Mouse (Mus musculus) myocyte (in vitro differentiated cells): ENCODE results near the gene Osmr.

Source experiments
- E2F4 ChIP-seq: IDR thresholded peaks from one replicate; pipeline ENCODE4 v1.6.1; 2011; ENCODE audit warnings: mild to moderate bottlenecking, control low read depth, moderate library complexity; ENCODE audit not compliant: insufficient read depth
- MAX ChIP-seq: IDR thresholded peaks from one replicate; pipeline ENCODE4 v1.6.1; 2011; ENCODE audit warnings: low read depth, mild to moderate bottlenecking, control low read depth
- MYOD1 ChIP-seq, 3 experiments: IDR thresholded peaks; one replicate each; pipeline ENCODE4 v1.6.1; 2011; ENCODE audit warnings: control low read depth in 2 of 3, low read depth in 2 of 3, mild to moderate bottlenecking in 2 of 3, moderate library complexity in 1 of 3; ENCODE audit not compliant: insufficient read length in 2 of 3, control insufficient read depth in 1 of 3
- MYOG ChIP-seq, 3 experiments: IDR thresholded peaks; one replicate each; pipeline ENCODE4 v1.6.1; 2011; ENCODE audit warnings: control low read depth in 2 of 3, low read depth in 2 of 3, mild to moderate bottlenecking in 2 of 3; ENCODE audit not compliant: insufficient read length in 2 of 3, control insufficient read depth in 1 of 3, insufficient read depth in 1 of 3
- POLR2A ChIP-seq: IDR thresholded peaks from one replicate; pipeline ENCODE4 v1.6.1; 2011; ENCODE audit warnings: low read depth, mild to moderate bottlenecking, control low read depth, moderate library complexity; ENCODE audit not compliant: insufficient read length
- SRF ChIP-seq: IDR thresholded peaks from one replicate; pipeline ENCODE4 v1.6.1; 2011; ENCODE audit warnings: low read depth; ENCODE audit not compliant: control insufficient read depth, insufficient read length
- TCF12 ChIP-seq: IDR thresholded peaks from one replicate; pipeline ENCODE4 v1.6.1; 2011; ENCODE audit warnings: mild to moderate bottlenecking, control low read depth; ENCODE audit not compliant: poor library complexity, insufficient read depth, severe bottlenecking
- TCF3 ChIP-seq: IDR thresholded peaks from one replicate; pipeline ENCODE4 v1.6.1; 2011; ENCODE audit warnings: low read depth, control low read depth; ENCODE audit not compliant: insufficient read length
- USF1 ChIP-seq: IDR thresholded peaks from one replicate; pipeline ENCODE4 v1.6.1; 2011; ENCODE audit warnings: low read depth, mild to moderate bottlenecking, control low read depth, moderate library complexity

- TF ChIP-seq POLR2A (no peak), USF1 (no peak), TCF12 (no peak), TCF3 (no peak), MAX (no peak), E2F4 (no peak), MYOG (IDR thresholded peaks at IDR 0.05; ENCODE audit: control insufficient read depth in 1 of 3, insufficient read depth in 1 of 3, insufficient read length in 2 of 3, low read depth in 2 of 3) (no peak), SRF (no peak), MYOD1 (IDR thresholded peaks at IDR 0.05; ENCODE audit: control insufficient read depth in 1 of 3, insufficient read length in 2 of 3, low read depth in 2 of 3) (no peak)
These were observed 31.7 kb upstream of the Osmr start for GRCm38 (mm10) chr15:6906260-6907047.
